Mouse (Mus musculus) urinary bladder, postnatal 25 days (tissue): ENCODE results near the gene Mapkap1.
"Not testable (repeated sequence)": the region's sequence is repeated elsewhere in the genome, so short reads cannot be mapped to it uniquely, and the experiment has no call there.

Source experiments
- DNase-seq: peaks from one replicate; pipeline ENCODE4 v3.0.0; 2022; ENCODE audit warnings: low spot score

Gene Mapkap1

GRCm38 (mm10) chr2:34432887-34433286, 26.3 kb downstream of the Mapkap1 start:
- not testable (repeated sequence) for DNase-seq

- DNase-seq = no peak
Observed at GRCm38 (mm10) chr2:34436321-34436720, 29.8 kb downstream of the Mapkap1 start.

- no peak for DNase-seq
Observed at GRCm38 (mm10) chr2:34448756-34449155, 42.2 kb downstream of the Mapkap1 start.

- DNase-seq = no peak
Observed at GRCm38 (mm10) chr2:34462490-34462889, 55.9 kb downstream of the Mapkap1 start.

GRCm38 (mm10) chr2:34468559-34469141, 62.1 kb downstream of the Mapkap1 start:
- DNase-seq = no peak

GRCm38 (mm10) chr2:34469324-34469723, 62.8 kb downstream of the Mapkap1 start:
- DNase-seq = no peak

- no peak for DNase-seq
Observed at GRCm38 (mm10) chr2:34473775-34474174, 67.2 kb downstream of the Mapkap1 start.

- DNase-seq = no peak
Observed at GRCm38 (mm10) chr2:34481401-34481800, 74.8 kb downstream of the Mapkap1 start.

- no peak for DNase-seq
Observed at GRCm38 (mm10) chr2:34482102-34482501, 75.5 kb downstream of the Mapkap1 start.

- no peak for DNase-seq
Observed at GRCm38 (mm10) chr2:34482531-34482930, 76.0 kb downstream of the Mapkap1 start.

- DNase-seq = no peak
Observed at GRCm38 (mm10) chr2:34487281-34487680, 80.7 kb downstream of the Mapkap1 start.

GRCm38 (mm10) chr2:34503975-34504730, 97.6 kb downstream of the Mapkap1 start:
- DNase-seq = no peak

- not testable (repeated sequence) for DNase-seq
Observed at GRCm38 (mm10) chr2:34506162-34506561, 99.6 kb downstream of the Mapkap1 start.

GRCm38 (mm10) chr2:34509856-34510255, 103.3 kb downstream of the Mapkap1 start:
- DNase-seq = no peak

GRCm38 (mm10) chr2:34515263-34515662, 108.7 kb downstream of the Mapkap1 start:
- DNase-seq = no peak

- no peak for DNase-seq
Observed at GRCm38 (mm10) chr2:34518083-34518482, 111.5 kb downstream of the Mapkap1 start.

GRCm38 (mm10) chr2:34518526-34518925, 112.0 kb downstream of the Mapkap1 start:
- no peak for DNase-seq

- DNase-seq = peak; percentile 22
Observed at GRCm38 (mm10) chr2:34519525-34519924, 113.0 kb downstream of the Mapkap1 start.

GRCm38 (mm10) chr2:34521384-34521783, 114.8 kb downstream of the Mapkap1 start:
- DNase-seq = no peak

- DNase-seq = no peak
Observed at GRCm38 (mm10) chr2:34526527-34527371, 120.2 kb downstream of the Mapkap1 start.

GRCm38 (mm10) chr2:34528491-34528890, 121.9 kb downstream of the Mapkap1 start:
- no peak for DNase-seq

GRCm38 (mm10) chr2:34530042-34530441, 123.5 kb downstream of the Mapkap1 start:
- no peak for DNase-seq

GRCm38 (mm10) chr2:34531801-34532298, 125.3 kb downstream of the Mapkap1 start:
- no peak for DNase-seq
